Mouse (Mus musculus) thymus, postnatal 36 days (tissue): ENCODE data around the gene Gpr146.
"Not testable (repeated sequence)": the region's sequence is repeated elsewhere in the genome, so short reads cannot be mapped to it uniquely, and the experiment has no call there.

Source experiments
- DNase-seq, 2 experiments: peaks; one replicate each; pipeline ENCODE4 v3.0.0; 2022; ENCODE audit warnings: mixed read lengths in 2 of 2

The Gpr146 gene

DNA sequence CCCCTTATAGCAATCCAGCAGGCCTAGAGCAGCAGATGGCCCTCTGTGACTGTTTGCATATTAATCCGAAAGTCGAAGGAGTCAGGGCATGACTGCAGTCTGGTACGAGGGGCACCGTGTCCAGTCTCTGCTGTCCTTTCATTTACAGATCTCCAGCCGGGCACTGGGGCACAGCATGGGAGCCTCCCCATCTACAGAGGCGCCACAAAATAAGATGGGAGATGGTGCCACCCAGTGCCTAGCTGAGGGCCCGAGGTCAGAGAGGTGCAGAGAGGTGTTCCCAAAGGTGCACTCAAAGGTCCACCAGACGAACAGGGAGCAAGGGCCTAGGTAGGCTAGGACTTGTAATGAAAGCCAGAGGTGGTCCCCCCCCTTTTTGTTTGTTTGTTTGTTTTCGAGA lies 5.7 kb downstream of the Gpr146 start:
- peak in 1 of 2 experiments; percentile 26 for DNase-seq

DNA sequence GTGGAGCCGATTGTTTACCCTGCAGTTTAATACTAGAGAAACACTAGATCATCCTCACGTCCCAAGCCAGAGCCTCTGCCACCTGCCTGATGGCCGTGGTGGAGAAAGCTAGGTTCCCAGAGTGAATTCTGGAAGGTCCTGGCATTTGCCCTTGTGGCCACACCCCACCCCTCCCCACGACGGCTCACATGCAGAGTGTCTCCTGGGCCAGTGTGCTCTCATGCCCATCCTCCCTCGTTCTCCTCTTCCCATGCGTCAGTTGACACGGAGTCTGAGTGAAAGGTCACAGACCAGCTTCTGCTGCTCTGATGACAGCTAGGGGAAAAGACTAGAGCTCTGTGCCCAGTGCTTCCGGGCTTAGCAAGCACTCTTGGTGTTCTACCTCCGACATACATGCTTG lies 7.0 kb downstream of the Gpr146 start:
- DNase-seq: no peak

DNA sequence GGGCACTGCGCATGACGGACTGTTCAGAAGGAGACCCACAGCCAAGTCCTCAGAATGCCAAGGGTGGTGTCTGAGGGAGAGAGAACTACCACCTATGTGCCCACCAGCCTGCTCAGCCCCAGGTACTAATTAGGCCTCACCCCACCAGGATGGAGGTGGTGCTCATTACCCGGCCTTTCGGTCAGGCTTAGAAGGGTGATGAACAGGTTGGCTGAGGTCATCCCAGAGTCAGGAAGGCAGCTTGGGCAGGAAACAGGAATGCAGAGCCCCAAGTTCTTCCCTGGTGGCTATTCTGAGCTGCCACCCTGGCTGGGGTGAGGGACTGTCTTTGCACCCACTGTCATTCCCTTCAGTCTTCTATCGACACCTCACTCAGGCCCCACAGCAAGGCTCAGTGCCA lies 8.6 kb downstream of the Gpr146 start:
- DNase-seq: no peak

DNA sequence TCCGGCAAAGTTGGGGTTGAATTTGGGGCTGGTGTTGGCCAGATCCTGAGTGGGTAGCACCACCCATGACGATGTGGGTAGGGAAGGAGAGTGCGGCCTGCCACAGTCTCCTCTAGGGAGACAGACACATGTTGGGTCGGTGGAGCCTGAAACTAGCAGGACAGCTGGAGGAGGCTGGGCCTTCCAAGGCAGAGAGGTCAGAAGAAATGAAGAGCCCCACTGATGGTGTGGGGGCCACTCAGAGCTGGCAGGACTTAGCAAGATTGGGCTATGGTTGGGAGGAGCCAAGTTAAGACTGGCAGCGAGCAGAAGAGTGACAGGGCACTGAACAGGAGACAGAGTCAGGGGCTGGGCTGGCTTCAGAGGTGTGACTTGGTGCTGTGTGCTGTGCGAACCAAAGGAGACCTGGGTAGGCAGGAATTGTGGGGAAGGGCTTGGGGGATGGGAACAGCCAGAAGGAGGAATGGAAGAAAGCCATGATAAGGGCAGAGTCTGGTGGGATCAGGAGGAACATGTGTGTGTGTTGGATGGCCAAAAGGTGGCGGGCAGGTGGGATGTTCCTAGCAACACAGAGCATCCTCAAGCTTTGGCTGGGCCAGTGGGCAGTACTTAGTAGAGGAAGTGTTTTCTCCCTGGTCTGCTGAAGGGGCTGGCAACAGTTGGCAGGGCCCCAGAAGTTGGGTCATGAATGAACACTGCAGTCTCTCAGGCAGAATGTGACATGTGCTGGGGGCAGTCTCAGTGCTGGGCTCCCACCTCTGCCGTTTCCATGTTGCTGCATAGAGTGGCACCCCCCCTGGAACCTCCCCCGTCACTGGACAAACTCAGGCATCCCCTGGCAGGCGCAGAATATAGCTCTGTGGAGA lies 10.1 kb downstream of the Gpr146 start:
- DNase-seq: no peak

DNA sequence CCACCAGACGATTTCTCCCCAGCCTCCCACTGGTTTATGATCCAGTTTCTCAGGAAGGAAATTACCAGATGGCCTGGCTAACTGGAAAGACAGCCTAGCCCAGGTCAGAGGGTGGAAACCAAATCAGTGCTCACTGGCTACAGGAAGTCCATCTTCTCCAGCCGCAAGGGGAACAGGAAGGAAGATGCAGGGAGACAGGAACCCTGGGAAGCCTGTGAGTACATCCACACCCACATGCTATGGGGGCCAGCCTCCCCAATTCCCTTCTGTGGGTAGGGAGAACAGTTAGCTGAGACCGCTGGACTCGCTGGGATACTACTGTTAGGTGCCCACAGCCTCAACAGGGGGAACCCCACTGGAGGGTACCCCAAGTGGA lies 10.7 kb downstream of the Gpr146 start:
- DNase-seq: no peak

DNA sequence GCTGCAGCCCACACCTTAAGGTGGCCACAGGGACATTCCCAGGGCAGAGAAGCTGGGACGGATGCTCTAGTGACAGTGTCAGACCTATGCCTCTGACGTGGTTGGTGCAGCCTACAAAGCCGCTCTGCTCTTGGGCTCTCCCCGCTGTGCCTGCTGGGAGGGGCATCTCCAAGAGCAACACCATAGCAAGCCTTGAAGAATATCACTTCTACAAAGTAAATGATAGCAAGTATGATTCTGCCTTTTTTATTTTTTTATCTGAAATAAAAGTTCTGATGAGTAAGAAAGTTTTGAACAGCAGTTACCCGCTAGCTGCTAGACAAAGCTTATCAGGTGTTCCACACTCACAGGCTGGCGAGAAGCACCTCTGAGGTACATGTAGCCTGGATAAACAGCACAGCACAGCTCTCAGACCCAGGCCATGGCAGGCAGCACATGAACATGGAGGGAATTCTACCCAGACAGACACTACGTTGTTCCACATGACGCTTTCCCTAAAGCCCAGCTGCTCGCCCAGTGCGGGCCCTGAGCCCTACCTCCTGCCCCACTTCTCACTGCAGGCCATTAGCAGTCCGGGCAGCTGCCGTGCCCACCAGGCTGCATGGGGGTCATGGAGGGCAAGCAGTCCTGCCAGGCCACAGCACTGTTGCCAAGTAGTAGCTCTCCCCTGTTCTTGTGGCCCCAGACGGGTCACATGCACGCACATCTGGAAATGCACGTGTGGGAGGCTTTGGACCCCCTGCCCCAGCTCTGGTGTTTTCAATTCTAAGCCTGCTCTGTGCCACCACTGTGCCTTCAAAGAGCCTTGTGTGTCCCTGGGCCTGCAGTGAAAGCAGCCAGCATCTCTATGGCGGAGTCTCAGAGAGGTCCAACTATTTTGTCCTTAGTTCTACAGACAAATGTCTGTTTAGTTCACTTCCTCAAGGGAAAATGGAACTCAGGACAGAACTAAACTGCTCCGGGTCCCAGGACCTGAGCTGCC lies 11.5 kb downstream of the Gpr146 start:
- no peak for DNase-seq

DNA sequence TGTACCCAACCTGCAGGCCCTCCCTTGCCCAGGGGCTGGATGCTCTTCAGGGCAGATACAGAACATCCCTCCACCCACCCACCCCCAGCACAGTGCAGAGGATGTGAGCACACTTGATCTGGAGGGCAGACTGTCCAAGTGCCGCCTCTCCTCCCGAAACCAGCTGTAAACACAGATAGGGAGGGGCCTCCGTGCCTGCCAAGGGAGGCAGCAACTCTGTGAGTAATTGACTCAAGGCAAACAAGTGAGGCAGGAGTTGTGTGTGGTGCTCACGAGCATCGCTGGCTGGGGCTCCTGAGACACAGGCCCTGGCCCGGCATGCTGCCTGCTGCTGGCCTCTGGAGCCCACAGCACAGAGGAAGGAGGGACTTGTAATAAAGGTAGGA lies 12.2 kb downstream of the Gpr146 start:
- no peak for DNase-seq

DNA sequence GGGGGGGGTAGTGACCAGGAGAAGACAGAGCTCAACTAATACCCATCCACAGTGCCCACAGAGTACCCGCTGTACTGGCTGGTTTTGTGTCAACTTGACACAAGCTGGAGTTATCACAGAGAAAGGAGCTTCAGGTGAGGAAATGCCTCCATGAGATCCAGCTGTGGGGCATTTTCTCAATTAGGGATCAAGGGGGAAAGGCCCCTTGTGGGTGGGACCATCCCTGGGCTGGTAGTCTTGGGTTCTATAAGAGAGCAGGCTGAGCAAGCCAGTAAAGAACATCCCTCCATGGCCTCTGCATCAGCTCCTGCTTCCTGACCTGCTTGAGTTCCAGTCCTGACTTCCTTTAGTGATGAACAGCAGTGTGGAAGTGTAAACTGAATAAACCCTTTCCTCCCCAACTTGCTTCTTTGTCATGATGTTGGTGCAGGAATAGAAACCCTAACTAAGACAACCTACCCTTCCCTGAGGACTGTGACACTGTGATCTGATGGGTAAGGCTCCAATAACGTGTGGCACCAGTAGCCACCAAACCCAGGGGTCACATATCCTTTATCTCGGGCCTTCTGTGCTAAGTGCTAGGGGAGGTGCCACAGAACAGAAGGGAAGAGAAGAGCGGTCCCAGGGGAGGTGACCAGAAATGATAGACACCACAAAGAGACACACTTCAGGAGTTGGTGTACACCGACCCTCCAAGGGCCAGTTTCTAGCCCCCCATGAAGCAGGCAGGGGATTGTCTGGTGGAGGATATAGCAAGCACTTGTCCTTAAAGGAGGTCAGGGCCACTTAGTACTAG lies 13.0 kb downstream of the Gpr146 start:
- DNase-seq: not testable (repeated sequence)

DNA sequence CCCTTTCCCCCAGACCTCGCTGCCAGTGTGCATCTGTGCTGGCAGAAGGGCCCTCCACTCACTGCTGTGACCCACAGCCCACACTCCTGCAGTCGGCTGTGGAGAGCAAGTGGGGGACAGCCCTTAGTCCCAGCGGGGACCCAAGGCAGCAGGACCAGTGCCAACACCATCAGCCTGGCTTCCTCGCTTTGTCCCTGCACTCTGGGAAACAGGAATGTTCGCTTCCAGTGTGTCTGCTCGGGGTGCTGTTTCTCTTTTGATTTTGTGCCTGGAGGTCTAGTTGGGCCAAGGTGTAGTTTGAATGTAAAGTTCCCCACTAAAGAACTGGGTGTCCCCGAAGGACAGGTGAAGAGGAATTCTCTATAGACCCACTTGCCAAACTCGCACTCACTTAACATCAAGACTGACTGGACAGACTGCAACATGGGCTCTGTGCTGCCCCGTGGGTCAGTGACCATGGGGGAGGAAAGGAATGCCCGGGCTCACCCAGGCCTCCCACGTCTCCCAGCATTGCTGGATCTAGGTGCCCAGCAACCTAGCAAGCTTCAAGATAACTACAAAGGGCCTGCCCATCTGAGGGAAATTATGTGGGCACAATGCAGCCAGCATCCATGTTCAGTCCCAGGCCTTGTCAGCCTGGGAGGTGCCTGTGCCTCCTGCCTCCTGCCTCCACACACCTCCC lies 14.0 kb downstream of the Gpr146 start:
- no peak for DNase-seq

DNA sequence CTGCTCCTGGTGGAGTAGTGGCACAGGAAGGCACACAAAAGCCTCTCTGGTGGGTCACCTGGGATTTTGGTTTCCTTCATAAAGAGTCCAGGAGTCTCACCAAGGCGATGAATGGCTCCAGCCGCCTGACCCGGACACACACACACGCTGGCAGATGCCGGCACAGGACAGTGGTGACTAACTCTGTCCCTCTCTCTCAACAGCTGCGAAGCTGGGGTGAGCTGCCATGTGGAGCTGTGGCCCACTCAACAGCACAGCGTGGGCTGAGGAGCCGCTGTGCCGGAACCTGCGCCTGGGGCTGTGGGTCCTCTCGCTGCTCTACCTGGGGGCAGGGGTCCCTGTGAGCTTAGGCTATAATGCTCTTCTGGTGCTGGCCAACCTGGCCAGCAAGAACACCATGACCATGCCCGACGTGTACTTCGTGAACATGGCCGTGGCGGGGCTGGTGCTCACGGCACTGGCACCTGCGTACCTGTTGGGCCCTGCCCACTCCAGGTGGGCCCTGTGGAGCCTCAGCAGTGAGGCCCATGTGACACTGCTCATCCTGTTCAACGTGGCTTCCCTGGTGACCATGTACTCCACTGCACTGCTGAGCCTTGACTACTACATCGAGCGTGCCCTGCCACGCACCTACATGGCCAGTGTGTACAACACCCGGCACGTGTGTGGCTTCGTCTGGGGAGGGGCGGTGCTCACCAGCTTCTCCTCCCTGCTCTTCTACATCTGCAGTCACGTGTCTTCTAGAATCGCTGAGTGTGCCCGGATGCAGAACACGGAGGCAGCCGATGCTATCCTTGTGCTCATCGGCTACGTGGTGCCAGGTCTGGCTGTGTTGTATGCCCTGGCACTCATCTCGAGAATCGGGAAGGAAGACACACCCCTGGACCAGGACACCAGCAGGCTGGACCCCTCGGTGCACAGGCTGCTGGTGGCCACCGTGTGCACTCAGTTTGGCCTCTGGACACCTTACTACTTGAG lies 15.0 kb downstream of the Gpr146 start:
- DNase-seq: no peak

DNA sequence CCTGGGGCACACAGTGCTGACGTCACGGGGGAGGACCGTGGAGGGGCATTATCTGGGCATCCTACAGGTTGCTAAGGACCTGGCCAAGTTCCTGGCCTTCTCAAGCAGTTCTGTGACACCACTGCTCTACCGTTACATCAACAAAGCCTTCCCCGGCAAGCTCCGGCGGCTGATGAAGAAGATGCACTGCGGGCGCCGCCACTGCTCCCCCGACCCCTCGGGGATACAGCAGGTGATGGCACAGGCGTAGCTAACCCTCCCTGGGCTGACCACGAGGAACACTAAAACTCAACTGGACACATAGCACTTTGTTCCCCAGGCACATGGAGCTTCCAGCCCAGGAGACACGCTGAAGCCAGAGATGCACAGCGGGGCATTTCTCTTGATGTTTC lies 15.7 kb downstream of the Gpr146 start:
- DNase-seq: no peak

DNA sequence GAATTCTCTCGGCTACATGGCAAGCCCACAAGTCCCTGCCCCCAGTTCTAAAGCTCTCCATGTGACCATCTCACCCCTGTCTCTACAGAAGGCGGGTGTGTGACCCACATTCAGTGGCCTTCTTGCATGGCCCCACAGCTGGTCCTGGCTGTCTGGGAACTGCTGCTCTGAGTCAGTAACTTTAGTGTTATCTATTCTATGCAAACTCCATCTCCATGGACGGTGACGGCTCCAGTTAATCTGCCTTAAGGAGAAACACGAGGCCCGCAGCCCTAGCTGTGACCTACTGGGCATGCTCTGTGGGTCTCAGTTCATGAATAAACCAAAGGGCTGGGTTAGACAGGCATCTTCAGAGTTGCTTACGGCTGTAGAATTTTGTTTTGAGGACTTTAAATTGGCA lies 16.9 kb downstream of the Gpr146 start:
- no peak for DNase-seq

DNA sequence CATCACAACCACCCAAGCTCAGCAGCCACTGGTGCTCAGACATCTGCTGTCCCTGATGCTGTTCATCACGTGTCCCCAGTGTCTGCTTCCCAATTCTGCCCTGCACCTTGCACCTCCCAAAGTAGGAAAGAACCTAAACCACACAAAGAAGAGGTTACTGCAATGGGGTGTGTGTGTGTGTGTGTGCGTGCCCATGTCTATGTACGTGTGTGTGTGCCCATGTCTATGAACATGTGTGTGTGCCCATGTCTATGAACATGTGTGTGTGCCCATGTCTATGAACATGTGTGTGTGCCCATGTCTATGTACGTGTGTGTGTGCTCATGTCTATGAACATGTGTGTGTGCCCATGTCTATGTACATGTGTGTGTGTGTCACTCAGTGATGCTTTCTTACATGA lies 18.0 kb downstream of the Gpr146 start:
- no peak for DNase-seq

DNA sequence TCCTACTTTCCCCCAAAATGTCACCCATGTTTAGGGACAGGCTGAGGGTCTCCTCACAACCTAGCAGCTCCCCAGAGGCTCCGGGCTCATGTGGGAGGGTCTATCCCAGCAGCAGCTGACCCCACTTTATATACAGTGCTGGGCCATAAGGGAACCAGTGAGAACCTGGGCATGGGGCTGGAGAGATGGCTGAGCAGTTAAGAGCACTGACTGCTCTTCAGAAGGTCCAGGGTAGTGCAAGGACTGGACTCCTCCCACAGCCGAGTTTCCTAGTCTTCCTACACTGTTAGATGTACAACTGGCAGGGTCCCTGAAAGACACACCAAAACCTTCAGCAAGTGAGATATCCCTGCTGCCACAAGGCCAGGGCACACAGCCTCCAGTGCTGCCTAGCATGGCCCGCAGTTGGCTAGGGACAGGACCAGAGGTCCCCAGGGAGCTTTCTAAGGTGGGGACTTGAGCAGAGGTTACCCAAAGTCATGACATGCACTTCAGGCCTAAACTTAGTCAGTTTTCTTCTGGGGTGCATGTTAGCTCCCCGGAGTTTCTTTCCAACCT lies 19.9 kb downstream of the Gpr146 start:
- no peak for DNase-seq

DNA sequence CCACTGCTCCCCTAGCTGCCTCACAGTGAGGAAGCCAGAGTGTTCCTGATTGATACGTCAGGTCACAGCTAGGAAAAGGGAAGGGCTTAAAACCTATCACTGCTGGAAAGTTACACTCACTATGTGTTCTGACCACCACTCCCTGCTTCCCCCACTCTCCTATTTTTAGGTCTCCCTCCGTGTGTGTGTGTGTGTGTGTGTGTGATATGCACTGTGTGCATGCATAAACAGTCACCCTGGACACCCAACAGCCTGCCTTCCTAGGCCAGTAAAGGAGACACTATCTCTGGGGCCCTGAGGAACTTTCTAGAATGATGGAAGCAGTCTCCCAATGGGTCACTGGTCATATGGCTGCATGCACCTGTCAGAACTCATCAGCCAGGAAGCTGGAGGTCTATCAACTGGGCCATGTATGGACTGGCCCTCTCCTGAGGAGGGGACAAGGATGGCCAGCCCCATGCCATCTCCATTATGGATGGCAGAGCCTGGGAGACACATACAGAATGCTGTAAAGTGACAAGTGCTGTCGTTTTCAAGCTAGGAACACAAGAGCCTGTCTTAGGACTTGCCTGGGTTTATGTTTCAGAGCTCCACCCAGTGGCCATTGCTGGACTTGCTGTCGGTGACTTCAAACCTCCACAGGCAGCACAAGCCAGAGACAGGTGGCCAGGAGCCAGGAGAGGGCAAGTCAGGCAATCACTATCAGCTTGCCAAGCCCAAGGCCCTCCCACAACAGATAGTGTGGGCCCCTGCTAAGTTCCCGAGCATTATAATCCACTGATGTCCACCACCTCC lies 20.7 kb downstream of the Gpr146 start:
- DNase-seq: peak; percentile 86 to 90

DNA sequence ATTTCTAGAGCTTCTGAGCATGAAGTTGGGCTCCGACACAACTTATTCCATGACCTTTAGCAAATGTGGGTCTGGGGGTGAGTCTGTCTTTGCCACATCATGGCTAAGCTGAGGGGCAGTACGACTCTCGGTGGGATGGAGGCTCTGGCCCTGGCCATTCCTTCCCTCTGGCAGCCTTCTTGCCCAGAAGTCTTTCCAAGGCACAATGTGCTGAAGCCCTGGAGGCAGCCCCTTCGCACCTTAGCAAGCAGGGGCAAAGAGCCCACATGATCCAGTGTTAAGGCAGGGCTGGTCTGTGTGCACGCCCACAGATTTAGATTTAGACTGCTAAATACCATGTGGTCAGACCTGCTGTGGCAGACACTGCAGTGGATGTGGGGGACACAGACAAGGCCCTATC lies 21.3 kb downstream of the Gpr146 start:
- no peak for DNase-seq

DNA sequence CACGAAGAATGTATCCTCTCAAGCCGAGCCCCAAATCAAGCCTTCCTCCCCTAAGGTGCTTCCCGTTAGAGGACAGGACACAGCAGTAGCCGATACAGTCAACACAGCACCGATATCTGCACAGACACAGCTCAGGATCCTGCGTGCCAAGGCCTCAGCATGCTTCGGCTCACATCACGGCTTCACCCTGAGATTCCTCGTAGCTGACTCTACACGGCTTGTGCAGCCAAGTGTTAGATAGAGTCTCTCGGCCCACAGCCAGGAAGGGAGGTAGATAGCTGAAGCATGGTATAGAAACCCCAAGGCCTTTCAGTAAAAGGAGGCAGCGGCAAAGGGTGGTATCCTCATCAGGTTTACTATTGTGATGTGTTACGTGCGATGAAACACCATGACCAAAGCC lies 22.5 kb downstream of the Gpr146 start:
- no peak for DNase-seq

DNA sequence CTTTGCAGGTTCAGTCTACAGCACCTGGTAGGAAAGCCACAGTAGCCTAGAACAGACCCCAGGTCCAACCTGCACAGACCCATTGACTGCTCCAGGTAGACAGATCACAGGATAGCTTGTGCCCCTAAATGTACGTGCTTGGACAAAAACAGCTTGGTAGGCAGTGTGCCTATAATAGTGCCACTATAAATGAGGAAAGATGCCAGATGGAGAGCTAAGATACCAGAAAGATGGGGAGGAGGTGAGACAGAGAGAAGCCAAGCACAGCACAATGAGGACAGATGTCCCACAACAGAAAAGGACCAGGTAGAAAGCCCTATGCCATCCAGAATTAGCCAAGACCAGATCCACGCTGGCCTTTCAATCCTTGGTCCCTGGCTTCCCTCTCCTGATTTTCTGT lies 24.6 kb downstream of the Gpr146 start:
- no peak for DNase-seq

DNA sequence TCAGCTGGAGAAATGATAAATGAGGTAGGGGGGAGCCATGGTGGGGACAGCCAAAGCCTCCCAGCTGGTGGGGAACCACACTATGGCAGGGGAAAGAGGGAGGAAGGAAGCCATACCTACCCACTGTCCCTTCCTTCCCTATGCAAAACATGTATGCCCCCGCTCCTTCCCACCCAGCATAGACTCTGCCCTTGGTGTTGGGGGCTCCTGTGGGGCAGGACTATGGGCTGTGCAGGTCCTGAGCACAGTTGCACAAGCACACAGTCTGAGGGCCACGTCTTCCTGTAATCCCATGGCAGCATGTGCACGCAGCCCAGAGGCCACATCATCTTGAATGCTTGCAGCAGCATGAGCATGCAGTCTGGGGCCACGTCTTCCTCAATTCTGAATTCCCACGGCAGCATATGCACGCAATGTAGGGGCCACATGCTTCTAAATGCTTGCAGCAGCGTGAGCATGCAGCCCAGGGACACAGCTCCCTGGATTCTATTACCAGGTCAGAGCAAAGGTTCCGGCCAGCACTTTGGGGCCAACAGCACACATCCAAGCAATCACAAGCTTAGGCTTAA lies 26.3 kb downstream of the Gpr146 start:
- DNase-seq: no peak
